Mouse (Mus musculus) CH12.LX (cell line): ENCODE measurements around the gene Adarb1. TPM values are rescaled to one million over a fixed set of nuclear protein-coding genes. Genes with fewer than 3 reads are reported as not detected.
A peak's percentile ranks its signal among the peaks of the same experiment; 100 is the strongest.

Experiments used
- DNase-seq: peaks from one replicate; pipeline ENCODE4 v3.0.0-alpha.2; 2013; ENCODE audit errors: extremely low read depth
- H3K27ac ChIP-seq: 2 replicates; pipeline ENCODE4 v1.5.1; 2012; ENCODE audit warnings: low read depth, mild to moderate bottlenecking, control low read depth, moderate library complexity; ENCODE audit not compliant: insufficient read depth
- H3K27me3 ChIP-seq: replicated peaks from 2 replicates; pipeline ENCODE3; 2012; ENCODE audit warnings: inconsistent platforms
- H3K36me3 ChIP-seq, 2 experiments: replicated peaks in 1 of 2; 2 replicates each; pipeline versions ENCODE3 to v1.6.1; 2012; ENCODE audit warnings: inconsistent platforms in 1 of 2, low read length in 1 of 2, mild to moderate bottlenecking in 1 of 2, mixed read lengths in 1 of 2, moderate library complexity in 1 of 2; ENCODE audit not compliant: control insufficient read depth in 1 of 2, insufficient read depth in 1 of 2
- H3K4me1 ChIP-seq, 2 experiments: 2 replicates each; pipeline ENCODE4 v1.6.1; 2012; ENCODE audit warnings: inconsistent platforms in 1 of 2, moderate library complexity in 1 of 2; ENCODE audit not compliant: insufficient read depth in 2 of 2, control insufficient read depth in 1 of 2
- H3K4me2 ChIP-seq: 2 replicates; pipeline ENCODE4 v1.6.1; 2012; ENCODE audit warnings: low read depth, mild to moderate bottlenecking, control low read depth; ENCODE audit not compliant: poor library complexity, insufficient read depth, severe bottlenecking
- H3K4me3 ChIP-seq, 3 experiments: fragments of 150-350 bp in 1 of 3; sonication (generic) in 1 of 3; replicated peaks in 1 of 3; 2 replicates each; pipeline versions ENCODE3 to v1.5.1; 2011 to 2012; ENCODE audit warnings: low read depth in 2 of 3, low read length in 2 of 3, mild to moderate bottlenecking in 2 of 3, moderate library complexity in 2 of 3, control low read depth in 1 of 3, improper control_type of control experiment in 1 of 3, inconsistent platforms in 1 of 3, mixed read lengths in 1 of 3; ENCODE audit not compliant: poor library complexity in 1 of 3
- H3K79me2 ChIP-seq: replicated peaks from 2 replicates; pipeline ENCODE4 v1.6.1; 2012; ENCODE audit warnings: mild to moderate bottlenecking, moderate library complexity; ENCODE audit not compliant: control insufficient read depth, poor library complexity, insufficient read depth, severe bottlenecking; ENCODE audit errors: extremely low read depth
- H3K9ac ChIP-seq: 2 replicates; pipeline ENCODE4 v1.6.1; 2012; ENCODE audit warnings: low read depth, mild to moderate bottlenecking, control low read depth, moderate library complexity; ENCODE audit not compliant: insufficient read depth
- H3K9me3 ChIP-seq: replicated peaks from 2 replicates; pipeline ENCODE3; 2012; ENCODE audit warnings: low read length, inconsistent platforms, mixed read lengths
- CTCF ChIP-seq, 2 experiments: IDR thresholded peaks in 1 of 2; conservative IDR thresholded peaks in 1 of 2; 2 replicates each; pipeline ENCODE4 v1.5.1; 2011 to 2012; ENCODE audit warnings: low read depth in 2 of 2, low read length in 2 of 2, improper control_type of control experiment in 1 of 2, inconsistent platforms in 1 of 2, mild to moderate bottlenecking in 1 of 2, moderate library complexity in 1 of 2
- EP300 ChIP-seq: IDR thresholded peaks from 2 replicates; pipeline ENCODE4 v1.6.1; 2011; ENCODE audit warnings: low read length, improper control_type of control experiment
- ETS1 ChIP-seq: conservative IDR thresholded peaks from 2 replicates; pipeline ENCODE4 v1.6.1; 2012; ENCODE audit warnings: low read depth, mild to moderate bottlenecking, inconsistent platforms, low read length, improper control_type of control experiment, moderate library complexity
- GABPA ChIP-seq: IDR thresholded peaks from 2 replicates; pipeline ENCODE4 v1.6.1; 2012; ENCODE audit warnings: low read depth, low read length, improper control_type of control experiment, inconsistent platforms; ENCODE audit not compliant: insufficient replicate concordance
- HCFC1 ChIP-seq: IDR thresholded peaks from 2 replicates; pipeline ENCODE4 v1.6.1; 2012; ENCODE audit warnings: low read depth, mild to moderate bottlenecking, inconsistent platforms, low read length, improper control_type of control experiment
- IRF4 ChIP-seq: IDR thresholded peaks from 2 replicates; pipeline ENCODE4 v1.6.1; 2014; ENCODE audit warnings: low read depth, mild to moderate bottlenecking, inconsistent platforms, low read length, improper control_type of control experiment
- JUN ChIP-seq: IDR thresholded peaks from 2 replicates; pipeline ENCODE4 v1.6.1; 2011; ENCODE audit warnings: low read depth, mild to moderate bottlenecking, low read length, improper control_type of control experiment, moderate library complexity; ENCODE audit not compliant: insufficient read depth
- MAZ ChIP-seq: IDR thresholded peaks from 2 replicates; pipeline ENCODE4 v1.6.1; 2012; ENCODE audit warnings: low read depth, mild to moderate bottlenecking, inconsistent platforms, low read length, improper control_type of control experiment, moderate library complexity
- NELFE ChIP-seq: IDR thresholded peaks from 2 replicates; pipeline ENCODE4 v1.6.1; 2011; ENCODE audit warnings: low read depth, low read length, improper control_type of control experiment
- PAX5 ChIP-seq: IDR thresholded peaks from 2 replicates; pipeline ENCODE4 v1.6.1; 2012; ENCODE audit warnings: low read length, inconsistent platforms, mixed read lengths
- RAD21 ChIP-seq: IDR thresholded peaks from 2 replicates; pipeline ENCODE4 v1.6.1; 2011; ENCODE audit warnings: low read depth, mild to moderate bottlenecking, low read length, improper control_type of control experiment, moderate library complexity
- SMC3 ChIP-seq: IDR thresholded peaks from 2 replicates; pipeline ENCODE4 v1.6.1; 2011; ENCODE audit warnings: low read depth, low read length, improper control_type of control experiment
- ZC3H11A ChIP-seq: IDR thresholded peaks from 2 replicates; pipeline ENCODE4 v1.6.1; 2012; ENCODE audit warnings: low read depth, mild to moderate bottlenecking, inconsistent platforms, low read length, improper control_type of control experiment
- ZMIZ1 ChIP-seq: IDR thresholded peaks from 2 replicates; pipeline ENCODE4 v1.6.1; 2012; ENCODE audit warnings: low read depth, mild to moderate bottlenecking, inconsistent platforms, low read length, improper control_type of control experiment
- dilution Hi-C: fragments of 300-500 bp; cut with MboI; formaldehyde crosslinking; loops from 2 replicates; pipeline ENCODE4 v1.14.3; 2020; ENCODE audit warnings: low sequenced_read_pairs; ENCODE audit not compliant: extremely low pct_unique_long_range_greater_than_20kb, extremely low pct_ligation_motif_present
- in situ Hi-C: fragments of 300-500 bp; cut with MboI; formaldehyde crosslinking; loops from 3 replicates; pipeline ENCODE4 v1.14.3; 2019; ENCODE audit warnings: low sequenced_read_pairs, low pct_ligation_motif_present, low pct_unique_long_range_greater_than_20kb, mixed read lengths
- polyA plus RNA-seq: library from polyadenylated mRNA; unstranded; fragments of >175 nt; gene quantifications from 2 replicates; pipeline ENCODE4 v1.2.1, GENCODE M21; 2012; ENCODE audit warnings: low read depth; ENCODE audit not compliant: insufficient read length
- total RNA-seq, 2 experiments: library from RNA; depleted of rRNA; stranded (reverse); fragments of 300-350 nt in 1 of 2; fragments of >200 nt in 1 of 2; gene quantifications; 2 replicates each; pipeline ENCODE4 v1.2.3; 2012 to 2014

Adarb1 gene
- total and polyA plus RNA-seq, 3 experiments, result 1.7 to 3.5 (median 2.4) TPM

GRCm38 (mm10) chr10:77252790-77253189 is 165.3 kb downstream of the Adarb1 start:
- no peaks in the 10 kb centered on the region for H3K4me1 ChIP-seq
- in situ Hi-C loops, result loop anchor here (5.0 kb wide), 1 partner anchor 120 kb away; no protein-coding TSS in a partner anchor
- dilution Hi-C loops, result no loop called here
- TF ChIP-seq ZC3H11A (peak; percentile 32; the same call in 1 of the 2 replicates), RAD21 (peak; percentile 83), EP300 (no peak), GABPA (no peak), MAZ (no peak), IRF4 (0 out of 2 replicates have a peak, but pooled peaks have one; percentile 23), SMC3 (peak; percentile 91), NELFE (peak; percentile 23; the same call in 1 of the 2 replicates), CTCF (conservative IDR thresholded peaks at IDR 0.05 in 1 of 2, IDR thresholded peaks at IDR 0.05 in 1 of 2; ENCODE audit: low read depth in 2 of 2, low read length in 2 of 2) (peak; percentile 88 to 94)
- TF ChIP-seq, all 38 proteins: peak for 6
- Histone ChIP-seq H3K36me3 (no peaks in the 10 kb centered on the region), H3K79me2 (no peaks in the 10 kb centered on the region), H3K4me3 (no peak overlapping the region), H3K9me3 (no peaks in the 10 kb centered on the region), H3K27ac (no peak overlapping the region), H3K9ac (no peak overlapping the region), H3K4me2 (no peak overlapping the region), H3K27me3 (peaks cover 85% of the 10 kb centered on the region)
- peak; percentile 64 for DNase-seq

GRCm38 (mm10) chr10:77251784-77252539 is 166.1 kb downstream of the Adarb1 start:
- TF ChIP-seq ZMIZ1, result no peak
- no peak for TF ChIP-seq PAX5
- no peak for TF ChIP-seq HCFC1
- TF ChIP-seq NELFE, result no peak
- no peak for TF ChIP-seq MAZ
- TF ChIP-seq ZC3H11A, result no peak
- TF ChIP-seq JUN, result no peak
- TF ChIP-seq ETS1, result no peak
- Histone ChIP-seq H3K4me2 (no peak overlapping the region), H3K79me2 (no peaks in the 10 kb centered on the region), H3K4me3 (no peak overlapping the region), H3K27ac (no peak overlapping the region), H3K4me1 (no peaks in the 10 kb centered on the region), H3K27me3 (peaks cover 87% of the 10 kb centered on the region), H3K9ac (no peak overlapping the region), H3K36me3 (no peaks in the 10 kb centered on the region), H3K9me3 (no peaks in the 10 kb centered on the region)
- no peak for DNase-seq
- dilution Hi-C loops (no loop called here), in situ Hi-C loops (loop anchor here (5.0 kb wide), 1 partner anchor 120 kb away; no protein-coding TSS in a partner anchor)
